In the genomic region with DNA sequence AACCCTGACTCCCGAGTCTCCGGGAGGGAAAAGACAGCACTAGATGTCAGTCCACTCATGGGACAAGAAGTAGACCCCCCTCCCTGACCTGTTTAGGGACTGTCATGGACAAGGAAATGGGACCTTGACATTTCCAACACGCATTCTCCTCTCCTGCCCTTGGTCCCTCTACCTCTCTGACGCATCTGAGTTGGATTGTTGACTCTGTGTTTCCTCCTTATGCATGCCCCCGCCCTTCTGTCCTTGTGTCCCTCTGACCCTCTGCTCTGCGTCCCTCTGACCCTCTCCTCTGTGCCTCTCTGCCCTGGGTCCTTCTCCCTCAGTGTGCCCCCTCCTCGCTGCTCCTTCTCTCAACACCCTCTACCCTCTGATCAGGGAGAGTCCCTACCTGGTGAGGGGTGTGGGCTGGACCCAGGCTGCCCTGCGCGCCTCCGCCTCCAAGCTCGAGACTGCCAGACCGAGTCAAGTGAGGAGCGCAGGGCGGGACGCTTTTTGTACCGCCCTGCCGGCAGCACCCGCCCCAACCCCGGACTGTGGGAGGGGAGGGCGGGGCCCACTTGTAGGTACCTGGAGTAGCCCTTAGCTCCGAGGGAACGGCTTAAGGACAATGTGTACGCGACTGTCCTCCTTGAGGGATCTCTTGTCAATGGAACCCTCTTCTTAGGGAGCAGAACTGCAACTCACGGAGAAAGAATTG, we compare ENCODE assay signal across 8 mouse cellular contexts. TPM values are rescaled to one million over a fixed set of nuclear protein-coding genes. Genes with fewer than 3 reads are reported as not detected.
DNase-seq lines count a peak whose midpoint lies in the region; ATAC-seq and TF ChIP-seq lines count a peak whose summit lies in the region.

No protein-coding gene starts in this region.

- peak; percentile 48; the same call in 1 of the 2 replicates for TF ChIP-seq EP300 in heart, adult 2 months (IDR thresholded peaks at IDR 0.05; ENCODE audit: insufficient read depth, low read depth, low read length)

- no peak for TF ChIP-seq CTCF in cortical plate, adult 2 months (IDR thresholded peaks at IDR 0.05; ENCODE audit: extremely low read depth, insufficient read depth, low read length)
- no peak for TF ChIP-seq CTCF in heart, adult 2 months (IDR thresholded peaks at IDR 0.05)
- TF ChIP-seq CTCF in small intestine, adult 2 months (IDR thresholded peaks at IDR 0.05; ENCODE audit: extremely low read depth, insufficient read length, insufficient replicate concordance, low read depth, low read length), result no peak

- DNase-seq in R1 (ENCODE audit: low read depth, low spot score), result peak; percentile 83
- peak; percentile 84 to 85 for DNase-seq in heart, adult 2 months
- DNase-seq in kidney, adult 18-20 months, result peak; percentile 89
- no peak for DNase-seq in frontal cortex, postnatal 10 days (ENCODE audit: low spot score in 2 of 2)

- H3K36me3 ChIP-seq in heart, adult 2 months (ENCODE audit: control insufficient read depth, insufficient read depth, low read length), result no peaks in the 10 kb centered on the region
- 0 out of 2 replicates have a peak, but pooled peaks cover 4% of the 10 kb centered on the region for H3K36me3 ChIP-seq in lung, embryonic 15.5 days
- peaks cover 2% of the 10 kb centered on the region; the same call in 1 of the 2 replicates for H3K36me3 ChIP-seq in small intestine, adult 2 months (ENCODE audit: control insufficient read depth, insufficient read depth, low read length)

- no peak overlapping the region for H3K27ac ChIP-seq in cortical plate, adult 2 months (ENCODE audit: insufficient read depth, low read length)
- H3K27ac ChIP-seq in heart, adult 2 months, result peak overlapping the region; percentile 70
- H3K27ac ChIP-seq in lung, embryonic 15.5 days, result peak overlapping the region; percentile 82
- H3K27ac ChIP-seq in small intestine, adult 2 months (ENCODE audit: insufficient read depth, low read depth, low read length), result peak overlapping the region; percentile 84

- H3K27me3 ChIP-seq in heart, adult 2 months (ENCODE audit: control insufficient read depth, insufficient read depth, low read length), result no peaks in the 10 kb centered on the region
- H3K27me3 ChIP-seq in lung, embryonic 15.5 days, result 0 out of 2 replicates have a peak, but pooled peaks cover 8% of the 10 kb centered on the region
- H3K27me3 ChIP-seq in small intestine, adult 2 months (ENCODE audit: control insufficient read depth, insufficient read depth, low read length), result no peaks in the 10 kb centered on the region

- no peaks in the 10 kb centered on the region for H3K79me2 ChIP-seq in heart, adult 2 months (replicated peaks; ENCODE audit: control insufficient read depth, insufficient read depth, low read length)

- peak overlapping the region; percentile 84 for H3K9ac ChIP-seq in heart, adult 2 months (ENCODE audit: low read depth, low read length)
- peak overlapping the region; percentile 17; the same call in 1 of the 2 replicates for H3K9ac ChIP-seq in lung, embryonic 15.5 days

- peak overlapping the region; percentile 18; the same call in 1 of the 2 replicates for H3K4me3 ChIP-seq in cortical plate, adult 2 months (ENCODE audit: insufficient read depth, low read length)
- peak overlapping the region; percentile 55 for H3K4me3 ChIP-seq in heart, adult 2 months
- peak overlapping the region; percentile 40 for H3K4me3 ChIP-seq in lung, embryonic 15.5 days
- H3K4me3 ChIP-seq in small intestine, adult 2 months (ENCODE audit: low read depth, low read length), result peak overlapping the region; percentile 60

- 6% methylated on average over 24 of the region's 25 CpGs for WGBS in heart, adult 2 months
- 2% methylated on average over 25 of the region's 25 CpGs for WGBS in lung, embryonic 15.5 days
- whole genome bisulfite sequencing in small intestine, adult 2 months, result 3% methylated on average over 25 of the region's 25 CpGs

- H3K9me3 ChIP-seq in lung, embryonic 15.5 days, result no peaks in the 10 kb centered on the region

- no peaks in the 10 kb centered on the region for H3K4me1 ChIP-seq in cortical plate, adult 2 months (ENCODE audit: control insufficient read depth, insufficient read depth, low read length)
- H3K4me1 ChIP-seq in heart, adult 2 months (ENCODE audit: control insufficient read depth, insufficient read depth, low read length), result peaks cover 25% of the 10 kb centered on the region
- H3K4me1 ChIP-seq in lung, embryonic 15.5 days, result peaks cover 68% of the 10 kb centered on the region
- peaks cover 42% of the 10 kb centered on the region for H3K4me1 ChIP-seq in small intestine, adult 2 months (ENCODE audit: control insufficient read depth, insufficient read depth, insufficient read length, low read length)

- intact Hi-C loops in heart, adult 2 months (cut with DNase I), result loop anchor here (1.0 kb wide), 1 partner anchor 11 kb away; no protein-coding TSS in a partner anchor

- H3K4me2 ChIP-seq in lung, embryonic 15.5 days, result peak overlapping the region; percentile 65

- 0 out of 2 replicates have a peak, but pooled peaks have one; percentile 35 for TF ChIP-seq POLR2A in cortical plate, adult 2 months (IDR thresholded peaks at IDR 0.05; ENCODE audit: extremely low read depth, insufficient read depth, low read length)
- peak; percentile 88 for TF ChIP-seq POLR2A in heart, adult 2 months (IDR thresholded peaks at IDR 0.05; ENCODE audit: insufficient read depth, low read depth, low read length)
- peak; percentile 52; the same call in 1 of the 2 replicates for TF ChIP-seq POLR2A in small intestine, adult 2 months (IDR thresholded peaks at IDR 0.05; ENCODE audit: low read depth, low read length)

- ATAC-seq in lung, embryonic 15.5 days (ENCODE audit: borderline replicate concordance, extremely low read depth, low FRiP score, low TSS enrichment), result peak; percentile 78
- no peak for ATAC-seq in inflammation-experienced regulatory T-cells, adult 6 months

RNA-seq across cellular contexts. Expression of a gene that starts 0.4 kb away (rescaled TPM):
- polyA plus RNA-seq in cortical plate, adult 2 months (2012; rRNA removed), result 14.1 and 14.5 TPM in 2 replicates
- 10 to 100 TPM; 56.4 to 68.6 TPM for total RNA-seq in heart, adult 2 months (2021)
- 61.9 and 84.0 TPM in 2 replicates for polyA plus RNA-seq in heart, adult 2 months (2012; rRNA removed)
- 52.4 and 57.5 TPM in 2 replicates for polyA plus RNA-seq in lung, embryonic 15.5 days (2015; fragmentation: Nextera tagmentation; extraction: Ambion mirVana)
- 106 and 109 TPM in 2 replicates for polyA plus RNA-seq in small intestine, adult 2 months (2012; rRNA removed)
- not detected for polyA plus RNA-seq in inflammation-experienced regulatory T-cells, adult 6 months (2017; shearing (Covaris generic))

RNA-seq across cellular contexts. Expression of a gene that starts 35.3 kb away (rescaled TPM):
- polyA plus RNA-seq in cortical plate, adult 2 months (2012; rRNA removed), result 3.9 and 4.5 TPM in 2 replicates
- total RNA-seq in heart, adult 2 months (2021), result not detected
- 0.23 and 0.27 TPM in 2 replicates for polyA plus RNA-seq in heart, adult 2 months (2012; rRNA removed)
- polyA plus RNA-seq in lung, embryonic 15.5 days (2015; fragmentation: Nextera tagmentation; extraction: Ambion mirVana), result 0.28 and 0.50 TPM in 2 replicates
- polyA plus RNA-seq in small intestine, adult 2 months (2012; rRNA removed), result 3.3 and 3.8 TPM in 2 replicates
- polyA plus RNA-seq in inflammation-experienced regulatory T-cells, adult 6 months (2017; shearing (Covaris generic)), result not detected

RNA-seq across cellular contexts. Expression of a gene that starts 47.7 kb away (rescaled TPM):
- polyA plus RNA-seq in cortical plate, adult 2 months (2012; rRNA removed), result not detected in 2 replicates
- not detected for total RNA-seq in heart, adult 2 months (2021)
- polyA plus RNA-seq in heart, adult 2 months (2012; rRNA removed), result not detected in 2 replicates
- polyA plus RNA-seq in lung, embryonic 15.5 days (2015; fragmentation: Nextera tagmentation; extraction: Ambion mirVana), result not detected in 2 replicates
- polyA plus RNA-seq in small intestine, adult 2 months (2012; rRNA removed), result not detected in 2 replicates
- polyA plus RNA-seq in inflammation-experienced regulatory T-cells, adult 6 months (2017; shearing (Covaris generic)), result not detected

Comparison
In these comparisons a context has a peak if more than half of its experiments do, and no peak if none do; other contexts are left out.
1. DNase-seq: peak in R1 (single experiment), heart, adult 2 months (2 of 2) and kidney, adult 18-20 months (single experiment); none in frontal cortex, postnatal 10 days (0 of 2).
2. POLR2A ChIP-seq: peak in every context shown above with its lines; median percentile 88 in heart, adult 2 months; 52 in small intestine, adult 2 months; 35 in cortical plate, adult 2 months.
3. RNA of a gene that starts 0.4 kb away (polyA plus RNA-seq): 106 to 109 TPM in small intestine, adult 2 months, 61.9 to 84.0 TPM in heart, adult 2 months, 52.4 to 57.5 TPM in lung, embryonic 15.5 days and 14.1 to 14.5 TPM in cortical plate, adult 2 months; not detected in inflammation-experienced regulatory T-cells, adult 6 months; every median in the first group is over 10 times any median in the second.
4. Peak in every context shown above with its lines, with median percentiles within 50 percentile points of each other: H3K4me3 ChIP-seq.